Mouse (Mus musculus) small intestine, adult 2 months (tissue): ENCODE data around the gene Igfbp1.

Source experiments
- CTCF ChIP-seq: fragments of 200-500 bp; IDR thresholded peaks from 2 replicates; pipeline ENCODE4 v1.5.1; 2012; ENCODE audit warnings: low read depth, mild to moderate bottlenecking, control low read depth, inconsistent platforms, low read length, moderate library complexity, mixed read lengths; ENCODE audit not compliant: insufficient replicate concordance, insufficient read length; ENCODE audit errors: extremely low read depth
- POLR2A ChIP-seq: fragments of 200-500 bp; IDR thresholded peaks from 2 replicates; pipeline ENCODE4 v1.6.1; 2012; ENCODE audit warnings: low read depth, mild to moderate bottlenecking, control low read depth, inconsistent platforms, low read length, moderate library complexity

- no peak for TF ChIP-seq POLR2A
- TF ChIP-seq CTCF = no peak
Observed at GRCm38 (mm10) chr11:7179276-7179675, 18.3 kb upstream of the Igfbp1 start.
